Mouse (Mus musculus) naive thymus-derived CD4-positive, alpha-beta T cell, adult 2 months (primary cell): Measurements from ENCODE around the gene Grik4.

Experiments
- DNase-seq: peaks from one replicate; pipeline ENCODE4 v3.0.0-alpha.2; 2011; ENCODE audit warnings: low read depth

The Grik4 gene

DNA sequence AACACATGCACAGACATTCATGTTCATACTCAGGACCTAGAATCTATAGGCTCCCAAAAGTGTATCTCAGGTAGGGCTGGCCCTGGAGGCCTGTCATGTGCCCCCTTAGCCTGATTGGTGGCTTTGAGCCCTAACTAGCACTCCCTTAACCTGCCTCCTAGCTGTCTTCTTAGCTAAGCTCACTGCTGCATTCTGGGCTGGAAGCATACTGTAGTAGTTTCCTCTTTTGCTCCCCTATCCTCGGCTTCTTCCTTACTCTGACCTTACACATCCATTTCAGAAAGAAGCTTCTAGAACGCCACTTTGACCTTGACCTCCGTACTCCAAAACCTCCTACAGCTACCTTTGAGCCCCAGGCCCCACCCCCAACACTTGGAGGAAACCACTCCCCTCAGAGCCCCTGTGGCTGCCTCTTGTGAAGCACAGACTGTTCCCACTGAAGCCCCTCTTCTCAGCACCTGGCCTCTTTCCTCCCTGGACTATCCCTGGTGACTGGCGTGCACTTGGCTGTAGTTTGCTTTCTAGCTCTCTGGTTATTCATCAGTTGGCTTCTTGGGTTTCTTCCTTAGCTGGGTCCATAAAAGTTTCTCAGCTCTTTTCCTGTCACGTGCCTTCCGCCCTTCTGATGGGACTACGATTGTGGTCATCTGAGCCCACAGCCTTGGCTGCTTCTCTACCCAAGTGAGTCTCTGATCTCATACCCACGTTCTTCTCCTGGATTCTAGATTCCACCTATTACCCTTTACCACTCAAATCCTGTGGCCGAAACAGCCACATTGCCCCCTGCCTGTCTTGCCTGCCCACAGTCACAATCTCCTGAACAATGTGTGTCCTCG is 84.1 kb downstream of the Grik4 start:
- DNase-seq = peak; percentile 53

DNA sequence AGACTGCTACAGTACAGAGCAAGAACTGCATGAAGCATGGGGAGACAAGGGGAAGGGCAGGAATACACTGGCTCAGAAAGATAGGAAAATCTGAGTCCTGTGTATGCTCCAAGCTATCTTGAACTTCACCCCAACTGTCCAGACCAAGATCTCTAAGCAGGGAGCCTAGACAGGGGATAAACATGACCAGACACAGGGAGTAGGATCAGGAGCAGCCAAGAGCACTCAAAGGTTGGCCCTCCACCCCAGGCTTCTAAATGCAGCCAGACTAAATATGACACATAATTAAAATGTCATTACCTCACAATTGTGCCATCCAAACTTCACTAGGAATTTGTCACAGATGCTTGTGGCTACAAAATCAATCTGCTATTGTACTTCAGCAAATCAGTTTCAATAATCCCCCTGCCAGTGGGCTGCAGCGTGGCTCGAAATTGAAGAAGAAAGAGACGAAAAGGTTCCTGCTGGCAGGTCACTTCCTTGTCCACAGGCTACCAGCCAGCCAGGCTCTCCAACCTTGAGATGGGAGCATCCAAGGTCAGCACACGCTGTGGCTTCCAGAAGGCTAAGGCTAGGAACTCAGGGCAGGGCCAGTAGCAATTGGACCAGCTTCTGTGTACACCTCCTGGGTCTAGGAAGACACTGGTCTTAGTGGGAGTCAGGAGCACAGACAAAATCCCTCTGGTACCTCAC is 85.1 kb downstream of the Grik4 start:
- no peak for DNase-seq

GRCm38 (mm10) chr9:42858576-42858975 is 85.7 kb downstream of the Grik4 start:
- no peak for DNase-seq

GRCm38 (mm10) chr9:42857756-42858155 is 86.5 kb downstream of the Grik4 start:
- DNase-seq = no peak

GRCm38 (mm10) chr9:42853077-42853476 is 91.2 kb downstream of the Grik4 start:
- DNase-seq = no peak

DNA sequence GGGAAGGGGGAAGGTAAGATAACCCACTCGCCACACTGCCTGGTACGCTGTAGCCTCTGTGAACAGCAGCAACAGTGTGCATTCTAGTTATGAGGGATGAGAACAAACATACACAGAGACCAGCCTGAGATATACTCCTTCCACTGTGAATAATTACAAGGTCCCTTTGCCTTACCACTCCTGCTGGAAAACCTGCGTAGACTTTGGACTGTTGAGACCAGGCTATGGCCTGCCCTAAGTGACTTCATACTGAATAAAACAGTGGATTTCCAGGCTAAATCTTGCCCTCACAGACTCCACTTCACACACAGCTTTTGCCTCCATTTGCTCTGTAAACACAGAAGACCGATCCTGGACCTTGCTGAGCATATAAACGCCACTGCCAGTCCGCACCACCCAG is 94.2 kb downstream of the Grik4 start:
- no peak for DNase-seq

GRCm38 (mm10) chr9:42848061-42848460 is 96.2 kb downstream of the Grik4 start:
- DNase-seq = no peak

DNA sequence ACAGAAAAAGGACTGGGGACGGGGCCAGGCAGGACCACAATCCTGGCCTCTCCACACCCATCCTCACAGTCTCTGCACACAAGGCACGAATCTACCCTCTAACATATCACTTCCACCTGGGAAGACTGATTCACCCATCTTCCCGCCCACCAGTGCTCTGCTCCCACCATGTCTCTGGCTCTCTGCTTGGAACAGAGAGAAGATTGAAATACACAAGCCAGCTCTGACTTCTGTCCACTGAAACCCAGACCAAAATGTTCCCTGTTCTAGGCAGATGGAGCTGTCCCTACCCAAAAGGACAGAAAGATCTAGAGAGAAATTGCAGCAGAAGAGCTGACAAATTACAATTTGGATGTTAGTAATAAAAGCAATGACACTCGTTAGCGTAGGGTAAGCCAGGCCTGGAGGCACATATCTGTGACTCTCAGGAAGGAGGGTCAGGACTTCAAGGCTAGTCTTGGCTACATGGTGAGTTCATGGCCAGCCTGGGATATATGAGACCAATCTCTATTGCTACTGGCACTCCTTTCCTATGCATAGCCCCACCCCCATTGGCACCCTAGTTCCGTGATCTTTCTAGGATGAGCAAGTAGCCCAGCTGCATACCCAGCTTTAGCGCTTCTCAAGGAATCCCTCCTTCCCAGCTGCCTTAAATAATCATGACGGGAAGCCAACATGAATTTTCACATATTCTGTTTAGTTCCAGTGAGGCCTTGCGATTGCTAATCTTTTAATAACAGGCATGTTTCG is 97.4 kb downstream of the Grik4 start:
- no peak for DNase-seq

DNA sequence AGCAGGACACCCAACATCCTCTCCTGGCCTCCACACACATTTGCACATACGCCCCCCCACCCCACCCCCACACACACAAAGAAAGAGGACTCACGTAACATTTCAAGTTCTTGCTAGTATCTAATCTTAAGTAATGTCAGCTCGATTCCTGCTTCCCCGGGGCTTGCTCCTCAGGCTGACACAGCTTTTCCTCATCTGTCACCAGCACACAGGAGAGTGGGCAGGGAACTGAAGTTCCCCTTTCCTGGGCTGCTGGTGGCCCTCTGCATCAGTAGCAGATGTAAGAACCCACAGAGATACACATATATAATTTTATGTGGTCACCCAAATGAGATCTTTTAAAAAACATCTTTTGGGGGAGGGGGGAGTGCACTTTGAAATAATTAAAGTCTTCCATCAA is 98.2 kb downstream of the Grik4 start:
- DNase-seq = no peak

DNA sequence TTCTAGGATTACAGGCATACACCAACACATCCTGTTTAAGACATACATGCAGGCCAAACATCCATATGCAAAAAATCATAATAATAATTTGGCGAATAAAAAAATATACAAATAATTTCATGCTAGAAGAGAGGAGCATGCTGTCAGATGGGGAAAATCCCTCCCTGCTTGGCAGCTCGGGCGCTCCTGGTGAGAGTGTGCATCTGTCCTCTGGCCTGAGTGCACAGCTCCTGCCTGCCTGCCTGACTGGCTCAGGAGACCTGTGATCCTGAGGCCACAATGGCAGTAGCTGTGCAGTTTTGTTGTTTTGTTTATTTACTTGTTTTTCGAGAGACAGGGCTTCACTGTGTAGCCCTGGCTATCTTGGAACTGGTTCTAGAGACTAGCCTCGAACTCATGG is 100.0 kb downstream of the Grik4 start:
- DNase-seq = no peak

DNA sequence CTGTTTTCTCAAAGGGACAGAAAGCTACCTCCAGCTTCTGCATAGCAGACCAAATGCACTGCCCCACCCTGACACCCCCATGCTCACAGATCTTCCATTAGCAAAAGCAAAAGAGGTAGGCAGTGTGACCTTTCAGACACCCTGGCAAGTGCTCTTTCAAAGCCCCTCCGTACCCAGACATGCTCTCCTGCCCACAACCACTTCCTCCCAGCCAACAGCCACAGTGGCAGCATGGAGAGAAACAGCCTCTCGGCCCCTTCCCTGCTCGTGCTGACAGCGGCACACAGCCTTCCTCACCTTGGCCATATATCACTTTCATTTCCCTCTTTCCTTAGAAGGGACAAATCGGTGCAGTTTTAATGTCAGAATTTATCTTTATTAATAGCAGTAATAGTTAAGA is 106.0 kb downstream of the Grik4 start:
- DNase-seq = peak; percentile 62

DNA sequence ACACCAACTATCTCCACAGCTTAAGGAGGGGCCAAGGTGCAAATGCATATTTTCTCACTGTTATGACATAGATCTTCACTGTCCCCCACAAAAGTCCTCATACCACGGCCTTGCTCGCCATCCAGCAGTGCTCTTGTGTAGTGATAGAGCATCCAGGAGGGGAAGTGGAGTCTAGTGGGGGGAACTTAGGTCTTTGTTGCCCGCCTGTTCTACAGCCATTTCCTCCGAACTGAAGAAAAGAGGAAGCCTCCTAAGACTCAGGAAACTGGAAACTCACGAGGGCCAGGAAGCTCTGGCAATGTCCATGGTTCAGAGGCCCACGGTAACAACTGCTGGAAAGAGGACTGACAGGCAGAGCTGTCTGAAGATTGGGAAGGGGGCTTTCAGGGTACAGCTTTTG is 106.8 kb downstream of the Grik4 start:
- DNase-seq = no peak

GRCm38 (mm10) chr9:42831558-42831957 is 112.7 kb downstream of the Grik4 start:
- no peak for DNase-seq

DNA sequence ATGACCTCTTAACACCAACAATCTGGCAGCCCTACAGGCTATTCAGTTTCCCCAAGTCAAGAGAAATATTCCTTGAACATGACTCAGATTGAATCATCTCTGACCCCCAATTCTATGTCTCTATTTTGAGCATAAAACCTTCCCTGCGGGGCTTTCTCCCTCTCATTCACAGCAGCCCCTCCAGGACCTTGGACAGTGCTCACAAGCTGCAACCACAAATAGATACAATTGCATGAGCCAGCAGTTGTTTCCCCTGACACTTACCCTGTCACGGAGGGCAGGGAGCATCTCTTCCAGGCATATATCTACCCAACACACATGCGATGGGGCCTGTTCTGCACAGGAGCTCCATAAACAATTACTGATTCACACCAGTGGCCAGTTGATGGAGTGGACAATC is 125.0 kb downstream of the Grik4 start:
- no peak for DNase-seq

DNA sequence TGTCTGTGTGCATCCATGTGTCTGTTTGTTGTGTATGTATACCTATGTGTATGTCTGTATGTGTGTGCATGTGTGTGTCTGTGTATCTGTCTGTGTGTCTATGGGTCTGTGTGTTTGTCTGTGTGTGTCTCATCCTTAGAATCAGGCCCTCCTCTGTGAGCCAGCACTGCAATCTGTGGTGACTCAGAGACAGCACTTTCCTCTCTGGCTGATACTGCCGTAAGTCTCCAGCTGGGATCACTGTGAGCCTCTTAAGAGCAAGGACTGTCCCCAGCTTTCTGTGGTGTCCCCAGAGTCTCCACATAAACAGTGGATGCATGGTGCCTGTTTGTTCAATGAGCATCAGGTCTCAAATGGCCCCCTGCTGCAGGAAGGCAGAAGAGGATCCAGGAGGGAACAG is 127.5 kb downstream of the Grik4 start:
- DNase-seq = no peak

DNA sequence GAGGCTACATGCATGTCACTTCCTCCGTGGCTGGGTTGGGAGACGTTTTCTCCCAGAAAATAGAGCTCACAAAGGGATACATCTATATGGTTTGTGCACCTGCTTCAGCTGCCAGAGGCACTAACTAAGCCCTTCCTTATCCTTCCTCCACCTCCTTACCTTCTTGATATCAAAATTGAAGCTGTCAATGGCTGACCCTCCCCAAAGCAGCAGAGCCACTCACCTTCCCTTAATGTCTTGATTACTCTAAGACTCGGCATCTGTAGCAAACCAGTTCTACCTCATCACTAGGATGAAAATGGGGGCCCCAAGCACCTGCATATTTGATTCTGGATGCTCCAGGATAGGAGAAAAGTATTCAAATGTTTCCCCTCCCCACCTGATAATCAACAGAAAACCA is 135.1 kb downstream of the Grik4 start:
- DNase-seq = no peak

DNA sequence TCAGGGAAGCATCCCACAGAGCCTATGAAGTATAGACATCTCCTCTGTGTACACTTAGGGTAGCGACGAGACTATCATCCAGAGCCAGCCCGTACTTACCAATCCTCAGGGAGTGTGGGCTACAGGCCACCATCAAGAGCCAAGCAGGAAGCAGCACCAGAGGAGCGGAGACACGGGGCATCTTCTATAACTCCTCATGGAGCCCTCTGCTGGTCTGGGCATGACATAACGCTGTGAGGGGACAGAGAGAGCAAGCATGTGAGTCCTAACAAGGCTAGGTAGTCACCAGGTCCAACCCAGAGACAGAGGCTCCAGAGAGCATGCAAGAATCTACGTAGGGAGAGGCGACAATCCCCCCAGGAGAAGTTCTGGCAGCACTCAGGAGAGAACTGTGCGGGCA is 135.9 kb downstream of the Grik4 start:
- peak; percentile 17 for DNase-seq

DNA sequence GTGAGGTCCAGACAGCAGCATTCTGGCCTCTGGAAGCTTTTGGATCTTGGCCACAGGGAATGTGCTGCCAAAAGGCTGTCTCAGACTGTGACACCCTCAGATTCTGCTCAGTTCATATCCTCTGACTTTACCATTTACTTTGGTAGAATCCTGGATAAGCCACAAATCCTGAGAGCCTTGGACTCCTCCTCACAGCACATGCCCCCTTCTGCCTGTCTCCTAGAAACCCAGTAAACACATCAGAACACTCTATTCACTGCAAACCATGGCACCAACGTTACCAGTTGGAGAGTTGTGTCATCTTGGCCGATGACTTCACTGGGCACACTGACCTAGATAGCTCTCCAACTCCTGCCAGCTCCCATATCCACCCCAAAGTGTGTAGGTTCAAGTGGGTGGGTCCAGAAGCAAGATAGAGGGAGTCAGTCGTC is 141.2 kb downstream of the Grik4 start:
- DNase-seq = no peak

DNA sequence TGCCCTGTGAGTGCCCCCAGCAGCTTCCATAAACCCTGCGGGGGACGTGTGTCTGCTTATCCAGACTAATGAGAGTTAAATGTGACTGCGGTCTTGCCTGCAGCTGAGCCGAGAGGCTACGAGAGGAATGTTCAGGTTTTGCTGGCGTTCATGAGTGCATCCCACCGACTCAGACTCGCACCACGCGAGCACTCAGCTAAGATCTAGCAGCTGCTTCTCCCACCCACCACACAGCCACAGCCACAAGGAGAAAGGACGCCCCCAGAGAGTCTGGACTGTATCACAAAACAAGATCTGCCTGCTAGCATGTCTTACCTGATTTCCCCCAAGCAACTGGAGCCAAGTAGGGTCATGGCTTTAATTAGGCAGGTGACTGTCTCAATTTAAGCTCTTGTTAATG is 142.4 kb downstream of the Grik4 start:
- DNase-seq = no peak

- no peak for DNase-seq
Observed at GRCm38 (mm10) chr9:42800138-42800537, 144.2 kb downstream of the Grik4 start.

DNA sequence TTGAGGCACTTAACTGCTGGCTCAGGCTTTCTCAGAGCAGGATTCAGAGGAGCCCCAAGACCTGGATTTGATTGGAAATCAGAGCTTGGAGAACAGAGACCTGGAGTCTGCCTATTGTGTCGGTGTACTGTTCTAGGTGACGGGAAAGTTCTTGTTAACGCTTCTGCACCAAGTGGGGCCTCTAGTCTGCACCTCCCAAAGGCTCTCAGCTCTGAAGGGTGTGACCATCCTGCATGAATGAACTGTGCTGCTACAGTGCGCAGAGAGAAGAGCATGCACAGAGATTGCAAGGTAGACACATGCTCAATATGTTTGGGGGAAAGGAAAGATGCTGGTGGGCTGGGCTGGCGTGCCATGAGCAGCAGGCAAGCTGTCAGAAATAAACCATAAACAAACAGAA is 144.6 kb downstream of the Grik4 start:
- no peak for DNase-seq

- no peak for DNase-seq
Observed at GRCm38 (mm10) chr9:42799242-42799641, 145.1 kb downstream of the Grik4 start.

GRCm38 (mm10) chr9:42798280-42798679 is 146.0 kb downstream of the Grik4 start:
- DNase-seq = no peak
